Mouse (Mus musculus) erythroblast, embryonic 14.5 days (primary cell): ENCODE results near the gene Ddo.

Source experiments
- GATA1 ChIP-seq: IDR thresholded peaks from 2 replicates; pipeline ENCODE4 v1.6.1; 2012; ENCODE audit warnings: low read length, inconsistent platforms, mixed read lengths
- TAL1 ChIP-seq: IDR thresholded peaks from 3 replicates; pipeline ENCODE4 v1.6.1; 2012; ENCODE audit warnings: low read length, inconsistent platforms, mixed read lengths

DNA sequence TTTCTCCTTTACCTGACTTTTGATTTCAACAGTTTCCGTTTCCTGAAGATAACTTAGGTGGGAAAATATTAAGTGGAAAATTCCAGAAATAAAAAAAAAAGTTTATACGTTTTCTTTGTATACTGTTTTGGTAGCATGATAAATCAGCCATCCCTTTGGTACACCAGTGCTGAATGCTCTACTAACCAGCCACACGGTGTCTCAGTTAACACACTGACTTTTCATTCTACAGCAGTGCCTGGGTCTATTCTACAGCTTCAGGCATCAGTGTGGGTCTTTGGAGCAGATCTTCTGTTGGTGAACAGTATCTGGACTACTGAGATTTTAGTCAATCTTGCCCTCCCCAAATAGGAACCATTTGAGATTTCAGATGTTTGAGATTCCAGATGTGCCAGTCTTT, 48.7 kb downstream of the Ddo start:
- TF ChIP-seq GATA1: no peak
- no peak for TF ChIP-seq TAL1
